Mouse (Mus musculus): ENCODE results near the gene Plxna4. TPM values are rescaled to one million over a fixed set of nuclear protein-coding genes. Genes with fewer than 3 reads are reported as not detected.

The Plxna4 gene
- polyA plus RNA-seq, 1 experiment from 2014 or later: 5.5 TPM

- H3K4me3 ChIP-seq: no peak overlapping the region
- no peak for ATAC-seq (ENCODE audit: insufficient number of reproducible peaks, insufficient read depth, low FRiP score, low TSS enrichment)
- no peaks in the 10 kb centered on the region for H3K4me1 ChIP-seq
- 60% methylated on average over 3 of the region's 3 CpGs for WGBS
- no peak overlapping the region for H3K4me2 ChIP-seq (replicated peaks)
- no peak overlapping the region for H3K9ac ChIP-seq
- H3K27ac ChIP-seq: no peak overlapping the region
- H3K9me3 ChIP-seq: no peaks in the 10 kb centered on the region
- H3K36me3 ChIP-seq: no peaks in the 10 kb centered on the region
- no peaks in the 10 kb centered on the region for H3K27me3 ChIP-seq
These were observed 116.4 kb downstream of the Plxna4 start for GRCm38 (mm10) chr6:32471639-32472038.

DNA sequence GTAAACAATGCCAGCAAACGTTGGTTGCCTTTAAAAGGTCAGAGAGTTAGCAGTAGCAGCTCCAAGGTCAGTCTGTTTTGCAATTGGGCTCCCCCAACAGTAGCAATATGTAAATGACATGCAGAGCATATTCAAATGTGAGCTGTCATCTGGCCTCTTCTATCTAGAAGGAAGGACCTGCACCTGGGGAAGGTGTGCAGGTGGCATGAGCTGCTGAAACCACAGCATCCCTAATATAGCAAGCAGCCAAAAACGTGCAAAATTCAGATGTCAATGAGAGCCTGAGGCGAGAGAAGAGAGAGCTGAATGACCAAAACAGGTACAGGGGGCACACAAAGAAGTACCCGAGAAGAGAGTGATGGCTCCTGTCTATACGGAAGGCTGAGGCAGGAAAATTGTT is 118.8 kb downstream of the Plxna4 start:
- no peak for ATAC-seq (ENCODE audit: insufficient number of reproducible peaks, insufficient read depth, low FRiP score, low TSS enrichment)
- Histone ChIP-seq H3K27me3 (no peaks in the 10 kb centered on the region), H3K9ac (no peak overlapping the region), H3K4me2 (replicated peaks) (no peak overlapping the region), H3K9me3 (no peaks in the 10 kb centered on the region), H3K27ac (no peak overlapping the region), H3K4me1 (peaks cover 6% of the 10 kb centered on the region; the same call in 1 of the 2 replicates), H3K36me3 (no peaks in the 10 kb centered on the region), H3K4me3 (no peak overlapping the region)
- 60% methylated on average over 5 of the region's 5 CpGs for WGBS

- ATAC-seq (ENCODE audit: insufficient number of reproducible peaks, insufficient read depth, low FRiP score, low TSS enrichment): no peak
- no peak overlapping the region for H3K27ac ChIP-seq
- no peaks in the 10 kb centered on the region for H3K27me3 ChIP-seq
- H3K4me2 ChIP-seq (replicated peaks): no peak overlapping the region
- H3K4me1 ChIP-seq: peaks cover 8% of the 10 kb centered on the region; the same call in 1 of the 2 replicates
- WGBS: 79% methylated on average over 8 of the region's 8 CpGs
- H3K9me3 ChIP-seq: no peaks in the 10 kb centered on the region
- H3K9ac ChIP-seq: no peak overlapping the region
- H3K36me3 ChIP-seq: no peaks in the 10 kb centered on the region
- H3K4me3 ChIP-seq: no peak overlapping the region
These were observed 122.9 kb downstream of the Plxna4 start for GRCm38 (mm10) chr6:32465129-32465528.

GRCm38 (mm10) chr6:32464637-32465036 is 123.4 kb downstream of the Plxna4 start:
- ATAC-seq (ENCODE audit: insufficient number of reproducible peaks, insufficient read depth, low FRiP score, low TSS enrichment): no peak
- H3K4me1 ChIP-seq: peaks cover 8% of the 10 kb centered on the region; the same call in 1 of the 2 replicates
- no peaks in the 10 kb centered on the region for H3K27me3 ChIP-seq
- H3K27ac ChIP-seq: no peak overlapping the region
- no peaks in the 10 kb centered on the region for H3K36me3 ChIP-seq
- no peaks in the 10 kb centered on the region for H3K9me3 ChIP-seq
- H3K4me3 ChIP-seq: no peak overlapping the region
- no peak overlapping the region for H3K4me2 ChIP-seq (replicated peaks)
- H3K9ac ChIP-seq: no peak overlapping the region
- 42% methylated on average over 8 of the region's 8 CpGs for WGBS

GRCm38 (mm10) chr6:32464046-32464445 is 123.9 kb downstream of the Plxna4 start:
- Histone ChIP-seq H3K36me3 (no peaks in the 10 kb centered on the region), H3K4me3 (no peak overlapping the region), H3K27ac (no peak overlapping the region), H3K9me3 (no peaks in the 10 kb centered on the region), H3K9ac (no peak overlapping the region), H3K27me3 (no peaks in the 10 kb centered on the region), H3K4me1 (peaks cover 8% of the 10 kb centered on the region; the same call in 1 of the 2 replicates), H3K4me2 (replicated peaks) (no peak overlapping the region)
- 76% methylated on average over 4 of the region's 4 CpGs for WGBS
- ATAC-seq (ENCODE audit: insufficient number of reproducible peaks, insufficient read depth, low FRiP score, low TSS enrichment): no peak

DNA sequence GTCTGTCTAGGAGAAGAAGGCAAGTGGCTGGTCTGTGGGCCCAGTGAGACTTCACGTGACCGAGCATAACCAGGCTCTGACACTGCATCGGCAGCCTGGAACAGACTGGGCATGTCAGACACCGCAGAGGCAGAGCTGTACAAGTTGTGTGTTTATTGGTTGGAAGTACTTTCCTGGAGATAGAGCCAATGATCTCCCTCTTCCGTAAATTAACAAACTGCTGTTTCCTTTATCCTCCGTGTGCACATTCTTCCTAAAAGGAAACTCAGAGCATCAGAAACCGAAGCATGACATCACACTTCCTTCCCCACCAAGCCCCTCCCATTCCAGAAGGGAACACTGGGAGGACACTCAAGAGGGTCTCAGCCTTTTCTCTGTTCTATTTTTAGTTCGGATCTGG is 127.6 kb downstream of the Plxna4 start:
- 77% methylated on average over 8 of the region's 8 CpGs for WGBS

DNA sequence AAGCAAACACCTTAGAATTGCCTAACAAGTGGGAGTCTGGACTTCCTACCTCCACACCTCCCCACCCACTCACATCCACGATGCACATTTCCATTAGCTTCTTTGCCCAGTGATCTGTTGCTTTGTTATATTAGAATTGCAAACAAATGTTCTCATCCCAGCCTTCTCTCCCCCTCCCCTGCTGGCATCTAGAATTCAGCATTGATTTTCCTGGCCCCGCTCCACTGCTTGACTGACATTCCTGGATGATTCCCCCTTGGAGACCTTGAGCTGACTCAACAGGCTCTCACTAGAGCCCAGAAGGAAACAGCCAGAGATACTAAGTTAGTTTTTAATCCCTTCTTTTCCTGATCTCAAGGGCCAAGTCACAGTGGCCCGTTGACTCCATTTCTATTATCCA is 131.4 kb downstream of the Plxna4 start:
- Histone ChIP-seq H3K4me2 (replicated peaks) (no peak overlapping the region), H3K27me3 (no peaks in the 10 kb centered on the region), H3K4me1 (no peaks in the 10 kb centered on the region), H3K9ac (no peak overlapping the region), H3K9me3 (no peaks in the 10 kb centered on the region), H3K27ac (no peak overlapping the region), H3K4me3 (no peak overlapping the region), H3K36me3 (no peaks in the 10 kb centered on the region)
- no peak for ATAC-seq (ENCODE audit: insufficient number of reproducible peaks, insufficient read depth, low FRiP score, low TSS enrichment)
- WGBS: 70% methylated on average over 3 of the region's 3 CpGs

More for the DNA sequence above, 127.6 kb downstream of the Plxna4 start:
- Histone ChIP-seq H3K4me2 (replicated peaks) (no peak overlapping the region), H3K9me3 (no peaks in the 10 kb centered on the region), H3K4me1 (peaks cover 8% of the 10 kb centered on the region; the same call in 1 of the 2 replicates), H3K4me3 (no peak overlapping the region), H3K9ac (no peak overlapping the region), H3K36me3 (no peaks in the 10 kb centered on the region), H3K27me3 (no peaks in the 10 kb centered on the region), H3K27ac (no peak overlapping the region)
- ATAC-seq (ENCODE audit: insufficient number of reproducible peaks, insufficient read depth, low FRiP score, low TSS enrichment): no peak

- no peak overlapping the region for H3K4me2 ChIP-seq (replicated peaks)
- H3K36me3 ChIP-seq: no peaks in the 10 kb centered on the region
- no peak overlapping the region for H3K4me3 ChIP-seq
- H3K4me1 ChIP-seq: no peaks in the 10 kb centered on the region
- H3K27me3 ChIP-seq: no peaks in the 10 kb centered on the region
- no peak overlapping the region for H3K9ac ChIP-seq
- no peaks in the 10 kb centered on the region for H3K9me3 ChIP-seq
- H3K27ac ChIP-seq: no peak overlapping the region
- no peak for ATAC-seq (ENCODE audit: insufficient number of reproducible peaks, insufficient read depth, low FRiP score, low TSS enrichment)
These were observed 136.1 kb downstream of the Plxna4 start for GRCm38 (mm10) chr6:32451851-32452250.

DNA sequence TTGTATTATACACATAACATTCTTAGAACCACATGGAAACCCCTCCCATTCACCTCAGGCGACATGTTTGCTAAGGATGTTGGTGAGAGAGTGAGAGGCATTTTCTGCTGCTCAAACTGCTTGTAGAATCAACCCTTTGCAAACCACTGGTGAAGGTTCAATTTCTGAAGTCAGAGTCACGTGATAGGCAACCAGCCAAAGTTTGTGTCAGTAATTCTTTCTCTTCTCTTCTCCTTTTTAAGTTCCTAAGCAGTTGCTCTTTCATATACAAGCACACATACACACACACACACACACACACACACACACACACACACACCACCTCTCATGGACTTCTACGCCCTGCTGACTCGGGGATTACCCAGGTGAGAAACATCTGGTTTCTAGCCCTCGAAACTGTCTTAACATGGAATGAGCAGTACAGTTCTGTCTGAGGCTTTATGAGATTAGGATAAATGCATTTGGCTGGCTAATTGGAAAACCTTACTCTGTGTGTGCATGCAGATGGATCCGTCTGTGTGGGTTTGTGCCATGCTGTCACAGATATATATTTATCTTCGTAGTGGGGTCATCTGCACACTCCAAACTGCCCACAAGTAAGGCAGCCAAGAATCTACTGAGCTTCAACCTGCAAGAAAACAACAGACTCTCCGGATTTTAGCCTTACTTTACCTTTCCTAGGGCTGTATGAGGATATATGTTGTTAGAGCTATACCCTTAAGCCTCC is 138.6 kb downstream of the Plxna4 start:
- WGBS: 73% methylated on average over 8 of the region's 8 CpGs
- no peak overlapping the region for H3K4me3 ChIP-seq
- no peaks in the 10 kb centered on the region for H3K36me3 ChIP-seq
- H3K27me3 ChIP-seq: no peaks in the 10 kb centered on the region
- H3K27ac ChIP-seq: no peak overlapping the region
- no peak overlapping the region for H3K4me2 ChIP-seq (replicated peaks)
- H3K4me1 ChIP-seq: peaks cover 8% of the 10 kb centered on the region
- no peak for ATAC-seq (ENCODE audit: insufficient number of reproducible peaks, insufficient read depth, low FRiP score, low TSS enrichment)
- H3K9me3 ChIP-seq: no peaks in the 10 kb centered on the region
- no peak overlapping the region for H3K9ac ChIP-seq

DNA sequence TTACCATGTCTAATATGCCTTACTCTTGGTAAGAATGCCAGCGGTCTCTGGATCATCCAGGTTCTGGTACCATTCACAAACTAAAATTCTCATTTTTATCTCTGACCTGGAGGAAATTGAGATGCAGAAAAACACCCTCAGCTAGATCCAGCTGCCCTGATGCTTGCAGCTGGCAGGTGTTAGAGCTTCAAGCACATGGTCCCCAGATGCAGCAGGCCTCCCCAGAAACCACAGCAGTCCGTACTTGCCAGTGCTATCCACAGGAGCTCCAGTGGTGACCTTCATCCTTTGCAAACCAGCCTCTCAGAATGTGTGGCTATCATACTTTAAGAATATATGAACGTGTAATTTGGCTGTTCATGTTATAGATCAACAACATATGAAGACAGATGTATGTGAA is 139.2 kb downstream of the Plxna4 start:
- WGBS: 58% methylated on average over 3 of the region's 3 CpGs
- Histone ChIP-seq H3K27me3 (no peaks in the 10 kb centered on the region), H3K4me1 (peaks cover 9% of the 10 kb centered on the region), H3K9me3 (no peaks in the 10 kb centered on the region), H3K9ac (no peak overlapping the region), H3K4me2 (replicated peaks) (no peak overlapping the region), H3K4me3 (no peak overlapping the region), H3K27ac (no peak overlapping the region), H3K36me3 (no peaks in the 10 kb centered on the region)
- no peak for ATAC-seq (ENCODE audit: insufficient number of reproducible peaks, insufficient read depth, low FRiP score, low TSS enrichment)

GRCm38 (mm10) chr6:32446276-32446675 is 141.7 kb downstream of the Plxna4 start:
- ATAC-seq (ENCODE audit: insufficient number of reproducible peaks, insufficient read depth, low FRiP score, low TSS enrichment): no peak
- H3K36me3 ChIP-seq: no peaks in the 10 kb centered on the region
- no peaks in the 10 kb centered on the region for H3K9me3 ChIP-seq
- H3K4me1 ChIP-seq: peaks cover 9% of the 10 kb centered on the region
- 85% methylated on average over 4 of the region's 4 CpGs for WGBS
- no peak overlapping the region for H3K4me3 ChIP-seq
- H3K4me2 ChIP-seq (replicated peaks): no peak overlapping the region
- no peak overlapping the region for H3K9ac ChIP-seq
- H3K27me3 ChIP-seq: no peaks in the 10 kb centered on the region
- H3K27ac ChIP-seq: no peak overlapping the region

DNA sequence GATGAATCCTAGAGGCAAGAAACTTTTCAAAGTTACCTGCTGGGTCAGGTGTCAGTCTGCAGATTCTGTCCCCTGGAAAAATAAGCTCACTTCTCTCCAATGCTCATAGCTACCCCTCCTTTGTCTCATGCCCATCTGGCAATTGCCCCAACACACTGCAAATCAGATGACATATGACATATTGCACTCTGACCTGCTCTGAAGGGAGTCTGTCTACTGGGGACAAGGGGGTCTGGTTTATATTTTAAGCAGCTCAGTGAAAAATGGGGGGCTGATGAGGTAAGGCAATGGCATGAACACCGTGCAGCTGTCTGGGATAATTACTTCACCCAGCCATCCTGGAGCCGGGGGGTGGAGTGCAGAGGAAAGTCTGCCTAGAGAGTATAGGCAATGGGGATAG is 142.7 kb downstream of the Plxna4 start:
- Histone ChIP-seq H3K4me2 (replicated peaks) (no peak overlapping the region), H3K27ac (no peak overlapping the region), H3K9ac (no peak overlapping the region), H3K4me3 (no peak overlapping the region), H3K36me3 (no peaks in the 10 kb centered on the region), H3K4me1 (peaks cover 9% of the 10 kb centered on the region), H3K9me3 (no peaks in the 10 kb centered on the region), H3K27me3 (no peaks in the 10 kb centered on the region)
- no peak for ATAC-seq (ENCODE audit: insufficient number of reproducible peaks, insufficient read depth, low FRiP score, low TSS enrichment)
- WGBS: 27% methylated on average over 2 of the region's 2 CpGs

All from embryonic facial prominence, embryonic 12.5 days (tissue).